Mouse (Mus musculus): ENCODE results near the gene Isx. TPM values are rescaled to one million over a fixed set of nuclear protein-coding genes. Genes with fewer than 3 reads are reported as not detected.

The Isx gene
- polyA plus RNA-seq, 1 experiment from 2014 or later, result not detected

DNA sequence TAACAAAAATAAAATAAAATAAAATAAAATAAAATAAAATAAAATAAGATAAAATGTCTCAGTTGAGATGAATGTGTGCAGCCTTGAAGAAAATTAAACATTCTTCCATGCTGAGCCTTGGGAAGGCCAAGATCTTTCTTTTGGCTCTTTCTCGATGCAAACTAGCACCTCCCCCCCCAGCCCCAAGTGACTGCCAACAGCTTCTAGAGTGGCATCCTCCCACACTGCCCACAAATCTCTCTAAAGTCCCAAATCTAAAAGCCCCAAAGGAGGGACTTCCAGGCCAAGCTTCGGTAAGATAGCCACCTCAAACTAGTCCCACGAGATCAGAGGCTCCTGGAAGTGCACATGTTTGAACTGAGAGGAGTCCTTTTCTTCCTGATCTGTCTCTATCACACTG is 5.7 kb downstream of the Isx start:
- 76% methylated on average over 3 of the region's 3 CpGs for WGBS (ENCODE audit: insufficient replicate concordance)
- Histone ChIP-seq H3K27ac (ENCODE audit: low read depth, low read length) (no peak overlapping the region), H3K9me3 (replicated peaks; ENCODE audit: control insufficient read depth, low read length) (no peaks in the 10 kb centered on the region), H3K9ac (ENCODE audit: low read depth, low read length) (no peak overlapping the region), H3K36me3 (ENCODE audit: control insufficient read depth, insufficient read depth, low read length) (no peaks in the 10 kb centered on the region), H3K4me1 (ENCODE audit: control insufficient read depth, insufficient read depth, low read length) (no peaks in the 10 kb centered on the region), H3K27me3 (ENCODE audit: control insufficient read depth, insufficient read depth, low read length) (no peaks in the 10 kb centered on the region), H3K4me2 (no peak overlapping the region), H3K4me3 (ENCODE audit: low read depth, low read length) (no peak overlapping the region)
- ATAC-seq (replicated peaks; ENCODE audit: insufficient number of reproducible peaks, low FRiP score, low TSS enrichment), result no peak

DNA sequence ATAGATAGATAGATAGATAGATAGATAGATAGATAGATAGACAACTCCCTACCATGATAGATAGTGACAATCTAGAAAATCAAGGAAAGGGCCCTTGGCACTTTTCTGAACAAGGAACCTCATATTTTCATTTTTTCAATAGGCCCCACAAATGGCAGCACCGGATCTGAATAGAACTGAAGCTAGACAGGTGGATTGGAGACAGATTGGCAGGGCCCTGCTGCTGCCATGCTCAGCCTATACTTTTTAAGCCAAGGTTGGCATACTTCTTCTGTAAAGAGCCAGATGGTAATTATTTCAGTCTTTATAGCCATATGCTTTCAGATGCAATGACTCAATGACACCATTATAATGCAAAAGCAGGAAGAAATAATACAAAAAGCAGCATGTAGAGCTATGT is 15.8 kb downstream of the Isx start:
- no peak overlapping the region for H3K4me3 ChIP-seq (ENCODE audit: low read depth, low read length)
- 81% methylated on average over 1 of the region's 1 CpGs for WGBS (ENCODE audit: insufficient replicate concordance)

GRCm38 (mm10) chr8:74891030-74891429 is 18.1 kb downstream of the Isx start:
- Histone ChIP-seq H3K4me1 (ENCODE audit: control insufficient read depth, insufficient read depth, low read length) (no peaks in the 10 kb centered on the region), H3K9me3 (replicated peaks; ENCODE audit: control insufficient read depth, low read length) (no peaks in the 10 kb centered on the region), H3K27me3 (ENCODE audit: control insufficient read depth, insufficient read depth, low read length) (no peaks in the 10 kb centered on the region), H3K9ac (ENCODE audit: low read depth, low read length) (no peak overlapping the region), H3K36me3 (ENCODE audit: control insufficient read depth, insufficient read depth, low read length) (no peaks in the 10 kb centered on the region), H3K4me3 (ENCODE audit: low read depth, low read length) (no peak overlapping the region), H3K4me2 (no peak overlapping the region), H3K27ac (ENCODE audit: low read depth, low read length) (no peak overlapping the region)
- no peak for ATAC-seq (replicated peaks; ENCODE audit: insufficient number of reproducible peaks, low FRiP score, low TSS enrichment)
- 72% methylated on average over 5 of the region's 5 CpGs for WGBS (ENCODE audit: insufficient replicate concordance)

More for the DNA sequence above, 15.8 kb downstream of the Isx start:
- no peak overlapping the region for H3K9ac ChIP-seq (ENCODE audit: low read depth, low read length)
- no peaks in the 10 kb centered on the region for H3K27me3 ChIP-seq (ENCODE audit: control insufficient read depth, insufficient read depth, low read length)
- no peak overlapping the region for H3K27ac ChIP-seq (ENCODE audit: low read depth, low read length)
- H3K4me1 ChIP-seq (ENCODE audit: control insufficient read depth, insufficient read depth, low read length), result no peaks in the 10 kb centered on the region
- no peaks in the 10 kb centered on the region for H3K9me3 ChIP-seq (replicated peaks; ENCODE audit: control insufficient read depth, low read length)
- no peak overlapping the region for H3K4me2 ChIP-seq
- no peak for ATAC-seq (replicated peaks; ENCODE audit: insufficient number of reproducible peaks, low FRiP score, low TSS enrichment)
- H3K36me3 ChIP-seq (ENCODE audit: control insufficient read depth, insufficient read depth, low read length), result no peaks in the 10 kb centered on the region

DNA sequence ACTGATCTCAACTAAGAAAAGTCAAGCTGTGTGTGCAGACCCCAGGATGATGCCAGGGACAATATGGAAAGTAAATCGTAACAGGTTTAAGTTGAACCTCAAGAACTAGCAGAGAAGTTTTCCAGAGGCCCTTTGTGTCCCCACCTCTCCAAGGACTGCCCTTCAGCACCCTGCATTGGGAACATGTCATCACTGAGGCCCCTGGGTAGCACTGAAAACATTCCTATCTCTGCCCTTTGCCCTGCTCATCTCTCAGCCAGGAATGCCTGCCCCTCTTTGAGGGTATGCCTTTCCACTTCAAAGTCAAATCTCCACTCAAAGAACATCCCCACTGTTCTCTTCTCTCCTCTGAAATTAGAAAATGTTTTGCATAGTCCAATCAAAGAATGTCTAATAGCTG is 23.3 kb downstream of the Isx start:
- Histone ChIP-seq H3K9me3 (replicated peaks; ENCODE audit: control insufficient read depth, low read length) (no peaks in the 10 kb centered on the region), H3K4me1 (ENCODE audit: control insufficient read depth, insufficient read depth, low read length) (no peaks in the 10 kb centered on the region), H3K36me3 (ENCODE audit: control insufficient read depth, insufficient read depth, low read length) (no peaks in the 10 kb centered on the region), H3K27ac (ENCODE audit: low read depth, low read length) (no peak overlapping the region), H3K4me2 (no peak overlapping the region), H3K27me3 (ENCODE audit: control insufficient read depth, insufficient read depth, low read length) (no peaks in the 10 kb centered on the region), H3K9ac (ENCODE audit: low read depth, low read length) (no peak overlapping the region), H3K4me3 (ENCODE audit: low read depth, low read length) (no peak overlapping the region)
- 46% methylated on average over 1 of the region's 1 CpGs for WGBS (ENCODE audit: insufficient replicate concordance)
- ATAC-seq (replicated peaks; ENCODE audit: insufficient number of reproducible peaks, low FRiP score, low TSS enrichment), result no peak

DNA sequence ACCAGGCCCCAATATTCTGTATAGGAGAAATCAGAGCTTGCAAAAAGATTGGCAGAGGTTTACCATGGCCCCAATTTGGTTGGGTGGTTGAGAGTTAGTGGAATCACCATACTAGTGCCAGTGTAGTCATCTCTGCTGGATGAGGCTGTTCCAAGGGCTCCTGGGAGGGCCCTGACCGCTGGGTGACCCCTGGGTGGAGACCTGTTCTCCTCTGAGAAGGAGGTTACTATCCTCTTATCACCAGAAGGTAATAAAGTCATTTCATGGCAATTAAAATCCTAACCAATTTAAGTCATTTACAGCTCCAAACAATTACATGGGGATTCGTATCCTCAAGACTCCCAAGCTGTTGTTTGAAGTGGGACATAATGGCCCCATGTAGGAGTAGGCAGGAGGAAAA is 24.3 kb downstream of the Isx start:
- H3K4me1 ChIP-seq (ENCODE audit: control insufficient read depth, insufficient read depth, low read length), result no peaks in the 10 kb centered on the region

GRCm38 (mm10) chr8:74899796-74900195 is 26.8 kb downstream of the Isx start:
- Histone ChIP-seq H3K9me3 (replicated peaks; ENCODE audit: control insufficient read depth, low read length) (no peaks in the 10 kb centered on the region), H3K27me3 (ENCODE audit: control insufficient read depth, insufficient read depth, low read length) (no peaks in the 10 kb centered on the region), H3K27ac (ENCODE audit: low read depth, low read length) (no peak overlapping the region), H3K4me1 (ENCODE audit: control insufficient read depth, insufficient read depth, low read length) (no peaks in the 10 kb centered on the region), H3K36me3 (ENCODE audit: control insufficient read depth, insufficient read depth, low read length) (no peaks in the 10 kb centered on the region), H3K4me2 (no peak overlapping the region), H3K9ac (ENCODE audit: low read depth, low read length) (no peak overlapping the region), H3K4me3 (ENCODE audit: low read depth, low read length) (no peak overlapping the region)
- ATAC-seq (replicated peaks; ENCODE audit: insufficient number of reproducible peaks, low FRiP score, low TSS enrichment), result no peak
- WGBS (ENCODE audit: insufficient replicate concordance), result 58% methylated on average over 3 of the region's 3 CpGs

More for the DNA sequence above, 24.3 kb downstream of the Isx start:
- ATAC-seq (replicated peaks; ENCODE audit: insufficient number of reproducible peaks, low FRiP score, low TSS enrichment), result no peak
- Histone ChIP-seq H3K27ac (ENCODE audit: low read depth, low read length) (no peak overlapping the region), H3K4me3 (ENCODE audit: low read depth, low read length) (no peak overlapping the region), H3K9ac (ENCODE audit: low read depth, low read length) (no peak overlapping the region), H3K27me3 (ENCODE audit: control insufficient read depth, insufficient read depth, low read length) (no peaks in the 10 kb centered on the region), H3K9me3 (replicated peaks; ENCODE audit: control insufficient read depth, low read length) (no peaks in the 10 kb centered on the region), H3K36me3 (ENCODE audit: control insufficient read depth, insufficient read depth, low read length) (no peaks in the 10 kb centered on the region), H3K4me2 (no peak overlapping the region)
- 53% methylated on average over 2 of the region's 2 CpGs for WGBS (ENCODE audit: insufficient replicate concordance)

DNA sequence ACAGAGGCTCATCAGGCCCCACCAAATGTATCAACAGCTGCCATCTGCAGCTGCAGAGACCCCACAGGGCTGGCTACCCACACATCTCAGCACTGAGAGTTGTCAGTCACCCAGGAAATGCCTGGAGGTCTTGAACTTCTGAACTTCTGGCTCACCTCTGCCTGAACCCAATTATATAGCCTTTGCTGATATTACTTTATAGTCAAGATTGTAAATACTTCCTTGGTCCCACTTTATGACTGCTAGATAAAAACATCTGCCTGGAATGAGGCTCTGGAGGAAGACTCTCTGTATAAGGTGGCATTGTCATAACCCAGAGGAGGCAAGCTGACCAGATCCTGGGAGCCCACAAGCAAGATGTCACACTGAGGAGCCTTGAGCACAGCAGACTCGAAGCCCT is 28.8 kb downstream of the Isx start:
- H3K27ac ChIP-seq (ENCODE audit: low read depth, low read length), result no peak overlapping the region
- H3K36me3 ChIP-seq (ENCODE audit: control insufficient read depth, insufficient read depth, low read length), result no peaks in the 10 kb centered on the region
- H3K27me3 ChIP-seq (ENCODE audit: control insufficient read depth, insufficient read depth, low read length), result no peaks in the 10 kb centered on the region
- no peak for ATAC-seq (replicated peaks; ENCODE audit: insufficient number of reproducible peaks, low FRiP score, low TSS enrichment)
- no peaks in the 10 kb centered on the region for H3K9me3 ChIP-seq (replicated peaks; ENCODE audit: control insufficient read depth, low read length)
- 78% methylated on average over 1 of the region's 1 CpGs for WGBS (ENCODE audit: insufficient replicate concordance)
- no peak overlapping the region for H3K4me2 ChIP-seq
- H3K9ac ChIP-seq (ENCODE audit: low read depth, low read length), result no peak overlapping the region
- H3K4me1 ChIP-seq (ENCODE audit: control insufficient read depth, insufficient read depth, low read length), result no peaks in the 10 kb centered on the region
- H3K4me3 ChIP-seq (ENCODE audit: low read depth, low read length), result no peak overlapping the region

- H3K9ac ChIP-seq (ENCODE audit: low read depth, low read length), result no peak overlapping the region
- H3K9me3 ChIP-seq (replicated peaks; ENCODE audit: control insufficient read depth, low read length), result no peaks in the 10 kb centered on the region
- no peak overlapping the region for H3K27ac ChIP-seq (ENCODE audit: low read depth, low read length)
- ATAC-seq (replicated peaks; ENCODE audit: insufficient number of reproducible peaks, low FRiP score, low TSS enrichment), result no peak
- H3K4me1 ChIP-seq (ENCODE audit: control insufficient read depth, insufficient read depth, low read length), result no peaks in the 10 kb centered on the region
- H3K4me3 ChIP-seq (ENCODE audit: low read depth, low read length), result no peak overlapping the region
- H3K4me2 ChIP-seq, result no peak overlapping the region
- WGBS (ENCODE audit: insufficient replicate concordance), result 44% methylated on average over 6 of the region's 6 CpGs
- no peaks in the 10 kb centered on the region for H3K36me3 ChIP-seq (ENCODE audit: control insufficient read depth, insufficient read depth, low read length)
- H3K27me3 ChIP-seq (ENCODE audit: control insufficient read depth, insufficient read depth, low read length), result no peaks in the 10 kb centered on the region
Measured at GRCm38 (mm10) chr8:74903054-74903842, 30.3 kb downstream of the Isx start.

DNA sequence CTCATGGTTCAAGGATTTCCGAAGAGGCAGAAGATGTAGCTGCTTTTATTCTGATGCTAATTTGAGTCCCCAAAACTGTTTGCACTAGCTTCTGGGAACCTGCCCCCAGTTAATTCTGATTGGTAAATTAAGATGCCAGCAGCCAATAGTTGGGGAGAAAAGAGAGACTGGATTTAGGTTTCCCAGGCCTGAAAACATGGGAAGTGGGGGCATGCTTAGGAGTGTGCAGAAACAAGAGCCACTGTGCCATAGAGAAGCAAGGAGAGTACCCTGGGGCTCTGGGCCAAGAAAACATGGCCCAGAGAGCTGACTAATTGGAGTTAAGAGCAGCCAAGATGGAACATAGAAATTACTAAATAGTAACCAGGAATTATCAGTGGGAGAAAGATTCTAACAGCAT is 33.4 kb downstream of the Isx start:
- 64% methylated on average over 1 of the region's 1 CpGs for WGBS (ENCODE audit: insufficient replicate concordance)
- Histone ChIP-seq H3K27me3 (ENCODE audit: control insufficient read depth, insufficient read depth, low read length) (no peaks in the 10 kb centered on the region), H3K4me1 (ENCODE audit: control insufficient read depth, insufficient read depth, low read length) (no peaks in the 10 kb centered on the region), H3K27ac (ENCODE audit: low read depth, low read length) (no peak overlapping the region), H3K4me2 (no peak overlapping the region), H3K4me3 (ENCODE audit: low read depth, low read length) (no peak overlapping the region), H3K36me3 (ENCODE audit: control insufficient read depth, insufficient read depth, low read length) (no peaks in the 10 kb centered on the region), H3K9me3 (replicated peaks; ENCODE audit: control insufficient read depth, low read length) (no peaks in the 10 kb centered on the region), H3K9ac (ENCODE audit: low read depth, low read length) (no peak overlapping the region)
- no peak for ATAC-seq (replicated peaks; ENCODE audit: insufficient number of reproducible peaks, low FRiP score, low TSS enrichment)

Data from heart, embryonic 11.5 days (tissue).